Mouse (Mus musculus) cortical plate, adult 2 months (tissue): ENCODE measurements around the gene Ttbk1.

ENCODE experiments used
- CTCF ChIP-seq: fragments of 200-500 bp; IDR thresholded peaks from 2 replicates; pipeline ENCODE4 v1.5.1; 2011; ENCODE audit warnings: mild to moderate bottlenecking, control low read depth, low read length; ENCODE audit not compliant: insufficient read depth; ENCODE audit errors: extremely low read depth
- POLR2A ChIP-seq: fragments of 200-500 bp; IDR thresholded peaks from 2 replicates; pipeline ENCODE4 v1.6.1; 2011; ENCODE audit warnings: mild to moderate bottlenecking, low read length, control low read depth; ENCODE audit not compliant: insufficient read depth; ENCODE audit errors: extremely low read depth

GRCm38 (mm10) chr17:46521963-46522668 lies 34.6 kb upstream of the Ttbk1 start:
- TF ChIP-seq CTCF (no peak), POLR2A (no peak)
